Mouse (Mus musculus): ENCODE data around the gene Piwil1.

Gene Piwil1

DNA sequence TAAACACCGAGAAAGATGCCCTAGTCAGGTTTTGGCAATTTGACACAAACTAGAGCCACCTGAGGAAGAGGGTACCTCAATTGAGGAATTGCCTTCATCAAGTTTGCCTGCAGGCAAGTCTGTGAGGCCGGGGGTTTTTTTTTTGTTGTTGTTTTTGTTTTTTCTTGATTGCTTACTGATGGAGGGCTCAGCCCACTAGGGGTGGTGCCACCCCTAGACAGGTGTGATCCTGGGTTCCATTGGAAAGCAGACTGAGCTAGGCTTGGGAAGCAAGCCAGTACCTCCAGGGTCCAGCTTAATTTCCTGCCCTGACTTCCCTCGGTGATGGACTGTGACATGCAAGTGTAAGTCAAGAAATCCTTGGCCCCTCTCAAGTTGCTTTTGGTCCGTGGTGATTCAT lies at the start of gene Piwil1:
TSS of gene Piwil1 (plus strand) at position 301 of the 400 bp plus-strand sequence.
- no peak for DNase-seq

DNA sequence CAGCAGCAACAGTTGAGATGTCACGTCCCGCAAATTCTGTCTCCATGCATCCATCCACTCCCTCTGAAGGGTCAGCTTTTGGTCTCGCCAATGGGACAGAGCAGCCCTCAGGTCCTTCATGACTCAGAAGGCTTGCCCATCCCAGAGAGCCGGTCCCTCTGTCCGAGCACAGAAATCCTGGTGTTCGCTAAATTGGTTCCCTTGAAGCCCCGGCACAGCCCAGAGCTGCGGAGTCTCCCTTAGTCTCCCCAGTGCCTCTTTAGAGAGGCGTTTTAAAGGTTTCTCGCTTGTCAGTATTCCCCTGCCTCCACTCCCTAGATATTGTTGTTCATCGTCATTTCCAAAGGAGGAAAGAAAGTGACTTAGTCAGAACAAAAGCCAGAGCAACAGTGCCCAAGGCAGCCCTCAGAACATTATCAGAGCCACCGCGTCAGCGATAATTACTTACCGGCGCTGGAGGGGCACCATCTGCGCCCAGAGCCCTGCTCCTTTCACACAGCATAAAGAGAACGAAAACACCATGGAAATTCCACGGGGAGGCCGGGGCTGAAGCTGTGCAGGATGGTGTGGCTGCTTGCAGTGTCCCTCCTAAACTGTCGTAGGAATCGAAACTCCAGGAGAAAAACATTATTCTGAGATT lies 45.7 kb upstream of the Piwil1 start:
- DNase-seq, result no peak

DNA sequence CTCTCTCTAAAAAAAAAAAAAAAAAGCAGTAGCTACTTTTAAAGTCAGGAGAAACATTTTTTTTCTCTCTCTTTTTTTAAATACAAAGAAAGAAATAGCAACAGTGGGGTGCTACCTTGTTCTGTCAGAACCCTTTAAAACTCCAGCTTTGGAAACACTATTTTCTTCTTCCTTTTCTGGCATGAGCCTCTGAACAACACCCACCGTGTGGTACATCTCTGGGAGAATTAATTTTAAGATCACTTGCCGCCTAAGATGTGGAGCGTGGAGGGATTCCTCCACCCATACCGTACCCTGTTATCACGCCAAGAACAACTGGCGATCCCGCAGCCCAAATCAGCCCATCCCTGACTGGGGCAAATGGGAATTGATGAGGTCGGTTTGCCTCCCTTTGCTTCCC lies 42.2 kb upstream of the Piwil1 start:
- no peak for DNase-seq

DNA sequence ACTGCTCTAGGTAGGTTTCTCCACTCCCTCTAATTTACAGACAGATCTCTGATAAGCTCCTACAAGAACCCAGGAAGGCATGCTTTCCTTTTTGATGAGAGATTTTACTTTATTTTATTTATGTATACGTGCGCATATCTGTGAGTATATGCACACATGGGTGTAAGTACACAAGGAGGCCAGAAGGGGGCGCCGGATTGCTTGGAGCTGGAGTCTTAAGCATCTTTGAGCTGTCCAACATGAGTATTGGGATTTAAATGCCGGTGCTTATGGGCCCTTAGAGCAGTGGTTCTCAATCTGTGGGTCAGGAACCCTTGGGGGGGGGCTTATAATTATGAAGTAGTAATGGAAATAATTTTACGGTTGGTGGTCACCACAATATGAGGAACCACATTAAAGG lies 39.4 kb upstream of the Piwil1 start:
- DNase-seq, result no peak

DNA sequence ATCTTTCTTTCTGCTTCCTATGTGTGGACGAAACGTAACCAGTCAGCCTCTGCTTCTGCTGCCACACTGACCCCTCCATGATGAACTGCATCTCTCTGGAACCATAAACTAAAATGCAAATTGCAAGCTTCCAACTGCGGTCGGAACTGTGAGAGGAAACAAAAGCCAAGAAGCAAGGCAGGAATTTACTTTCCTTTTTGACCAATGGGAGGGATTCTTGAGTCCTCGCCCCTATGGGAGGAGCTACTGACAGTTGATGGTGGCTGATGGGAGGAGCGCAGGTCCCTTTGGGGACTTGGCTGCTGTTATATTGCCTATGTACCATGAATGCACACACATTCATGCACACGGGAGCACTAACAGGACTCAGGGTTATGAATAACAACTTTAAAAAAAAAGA lies 38.3 kb upstream of the Piwil1 start:
- no peak for DNase-seq

DNA sequence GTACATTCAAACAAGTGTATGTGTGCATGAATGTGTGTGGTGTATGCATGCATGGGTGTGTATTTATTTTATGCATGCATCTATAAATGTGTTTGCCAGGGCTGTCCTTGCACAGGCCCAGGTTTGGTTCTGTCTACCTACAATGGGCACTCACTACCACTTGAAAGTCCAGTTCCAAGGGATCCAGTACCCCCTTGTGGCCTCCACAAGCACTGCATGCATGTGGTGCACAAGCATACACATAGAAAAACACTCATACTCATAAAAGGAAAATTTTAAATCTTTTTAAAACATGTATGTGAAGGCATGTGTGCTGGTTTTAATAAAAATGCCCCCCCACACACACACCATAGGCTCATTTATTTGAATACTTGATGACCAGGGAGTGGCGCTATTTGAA lies 37.3 kb upstream of the Piwil1 start:
- DNase-seq, result no peak

DNA sequence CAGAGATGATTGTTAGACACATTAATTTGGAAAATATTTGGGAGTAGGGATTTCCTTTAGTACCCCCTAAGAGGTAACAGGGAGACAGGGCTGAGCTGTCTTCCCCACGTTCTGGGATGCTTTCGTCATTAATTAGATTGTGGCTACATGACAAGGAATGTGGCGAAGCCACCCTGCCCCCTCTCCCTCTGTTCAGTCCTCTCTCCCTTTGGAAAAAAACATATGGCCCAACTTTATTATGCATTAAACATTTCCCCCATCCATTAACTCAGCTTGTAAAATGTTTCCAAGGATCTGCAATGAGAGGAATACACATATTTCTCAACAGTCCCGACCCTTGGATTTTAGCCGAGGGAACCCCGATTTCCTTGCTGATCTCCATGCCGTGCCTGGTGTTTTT lies 35.0 kb upstream of the Piwil1 start:
- no peak for DNase-seq

DNA sequence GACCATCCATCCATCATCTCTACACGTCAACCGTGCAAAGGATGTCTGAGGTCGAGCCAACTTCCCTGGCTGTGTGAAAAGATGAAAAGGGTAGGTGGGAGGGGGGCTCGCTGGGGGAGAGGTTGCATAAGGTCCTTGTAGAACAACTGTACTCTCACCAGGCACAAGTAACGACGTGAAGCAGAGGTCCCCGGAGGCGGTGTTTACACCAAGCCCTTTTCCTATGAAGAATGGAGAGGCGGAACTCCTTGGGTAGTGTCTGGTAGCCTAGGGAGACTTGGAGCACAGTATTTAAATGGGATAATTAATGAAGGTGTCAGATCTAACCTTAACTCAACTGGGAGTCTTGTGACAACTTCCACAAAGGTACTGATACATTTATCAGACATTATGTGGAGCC lies 28.2 kb upstream of the Piwil1 start:
- no peak for DNase-seq

DNA sequence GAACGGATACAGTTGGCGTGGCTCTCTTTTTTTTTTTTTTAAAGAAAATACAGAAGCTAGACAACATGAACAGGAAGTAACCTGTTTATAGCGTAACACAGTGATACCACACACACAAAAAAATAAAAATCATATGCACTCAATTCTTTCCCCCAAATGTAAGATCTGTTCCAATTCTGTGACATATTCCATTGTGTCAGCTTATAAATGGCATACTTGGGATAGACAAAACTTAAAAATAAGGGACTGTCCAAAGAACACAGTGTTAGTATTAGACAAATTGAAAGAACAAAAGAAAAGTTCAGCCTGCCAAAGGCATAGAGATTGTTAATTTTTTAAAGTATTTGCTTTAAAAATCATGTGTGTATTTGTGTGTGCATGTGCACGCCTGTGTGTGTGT lies 25.0 kb upstream of the Piwil1 start:
- DNase-seq, result no peak

DNA sequence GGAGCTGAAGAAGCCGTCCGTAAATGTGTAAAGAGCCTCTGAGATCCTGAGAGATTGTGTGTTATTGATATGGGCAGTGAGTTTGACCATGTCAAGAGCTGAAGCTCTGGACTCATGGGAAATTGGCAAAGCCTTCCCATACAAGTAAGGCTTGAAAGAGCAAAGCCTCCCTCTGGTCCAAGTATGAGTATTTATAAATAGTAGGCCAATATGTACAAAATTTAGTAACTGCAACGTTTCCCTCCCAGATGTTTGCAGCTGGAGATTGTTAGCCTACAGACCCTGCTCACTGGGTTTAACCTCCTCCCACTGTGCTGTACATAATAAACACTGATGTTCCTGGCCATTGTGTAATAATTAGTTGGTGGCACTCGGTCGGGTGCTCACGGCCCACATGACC lies 24.5 kb upstream of the Piwil1 start:
- no peak for DNase-seq

DNA sequence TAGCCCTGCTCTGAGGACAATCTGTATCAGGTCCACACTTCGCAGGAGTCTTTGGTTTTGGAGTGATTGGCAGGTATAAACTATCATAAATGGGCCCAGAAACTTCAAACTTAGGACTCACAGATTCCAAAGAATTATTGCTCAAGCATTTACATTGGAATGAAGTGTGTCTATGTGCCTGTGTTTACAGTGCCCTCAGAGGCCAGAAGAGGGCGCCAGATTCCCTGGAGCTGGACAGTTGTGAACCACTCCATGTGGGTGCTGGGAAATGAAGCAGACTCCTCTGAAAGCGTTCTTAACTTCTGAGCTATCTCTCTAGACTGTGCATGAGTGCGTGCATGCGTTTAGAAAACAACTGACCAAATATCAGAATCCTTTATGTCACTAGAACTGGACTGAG lies 20.9 kb upstream of the Piwil1 start:
- no peak for DNase-seq

DNA sequence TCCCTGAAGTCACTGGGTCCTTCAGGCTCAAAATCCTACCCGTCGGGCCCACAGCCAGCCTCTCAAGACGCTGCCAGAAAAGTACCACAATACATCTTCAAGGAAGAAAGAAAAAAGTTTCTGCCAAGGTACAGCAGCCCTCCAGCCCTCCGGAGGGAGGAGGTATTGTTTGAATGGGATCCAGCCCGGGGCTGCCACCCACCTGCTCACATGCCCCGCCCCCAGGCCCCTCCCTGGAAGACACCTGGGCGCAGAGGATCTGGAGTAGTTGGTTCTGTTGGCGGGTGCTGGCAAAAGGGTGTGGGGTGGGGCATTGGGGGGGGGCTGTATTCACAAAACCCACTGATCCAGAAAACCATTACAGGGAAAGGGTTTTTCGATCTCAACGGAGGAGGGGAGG lies 18.1 kb upstream of the Piwil1 start:
- DNase-seq, result no peak

DNA sequence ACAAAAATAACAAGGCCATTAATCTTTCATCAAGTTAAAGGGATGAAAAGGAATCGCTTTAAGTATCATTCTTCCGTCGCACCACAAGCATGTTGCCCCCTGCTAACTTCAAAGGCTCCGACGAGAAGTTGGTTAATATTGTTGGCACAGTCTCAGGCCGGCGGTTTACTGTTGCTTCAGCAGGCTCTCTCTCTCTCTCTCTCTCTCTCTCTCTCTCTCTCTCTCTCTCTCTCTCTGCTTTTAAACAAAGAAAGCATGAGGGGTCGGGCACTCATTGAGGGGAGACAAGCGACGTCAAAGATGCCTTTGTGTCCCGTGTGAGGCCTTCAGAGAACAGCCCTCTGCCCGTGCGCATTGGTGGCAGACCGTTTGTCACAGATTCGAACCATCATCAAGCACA lies 17.7 kb upstream of the Piwil1 start:
- DNase-seq, result no peak

DNA sequence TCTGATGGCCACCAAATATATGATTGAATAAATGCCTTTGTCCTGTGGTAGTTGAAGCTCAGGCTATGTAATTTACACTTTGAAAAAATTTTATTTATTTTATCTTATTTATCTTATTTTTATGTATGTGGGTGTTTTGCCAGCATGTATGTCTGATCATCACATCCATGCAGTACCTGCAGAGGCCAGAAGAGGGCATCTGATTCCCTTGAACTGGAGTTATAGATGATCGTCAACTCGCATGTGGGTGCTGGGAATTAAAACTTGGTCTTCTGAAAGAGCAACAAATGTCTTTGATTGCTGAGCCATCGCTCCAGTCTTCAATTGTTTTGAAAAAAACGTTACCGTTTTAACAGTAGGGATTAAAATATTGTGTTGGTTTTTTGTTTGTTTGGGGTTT lies 15.2 kb upstream of the Piwil1 start:
- DNase-seq, result no peak

DNA sequence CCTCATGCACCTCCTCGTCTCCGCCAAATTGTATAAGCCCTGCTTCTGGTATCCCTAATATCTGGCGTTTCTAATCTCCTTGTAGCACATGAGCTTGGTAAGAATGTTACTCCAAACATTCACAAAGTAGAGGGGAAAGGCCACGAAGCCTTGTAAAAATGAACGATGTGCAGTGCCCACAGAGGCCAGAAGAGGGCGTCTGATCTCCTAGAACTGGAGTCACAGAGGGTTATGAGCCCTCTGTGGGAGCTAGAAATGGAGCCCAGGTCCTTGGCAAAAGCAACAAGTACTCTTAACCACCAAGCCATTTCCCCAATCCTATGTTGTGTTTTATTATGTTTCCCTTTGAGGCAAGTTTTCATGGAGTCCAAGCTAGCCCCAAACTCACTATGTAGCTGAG lies 8.2 kb upstream of the Piwil1 start:
- no peak for DNase-seq

DNA sequence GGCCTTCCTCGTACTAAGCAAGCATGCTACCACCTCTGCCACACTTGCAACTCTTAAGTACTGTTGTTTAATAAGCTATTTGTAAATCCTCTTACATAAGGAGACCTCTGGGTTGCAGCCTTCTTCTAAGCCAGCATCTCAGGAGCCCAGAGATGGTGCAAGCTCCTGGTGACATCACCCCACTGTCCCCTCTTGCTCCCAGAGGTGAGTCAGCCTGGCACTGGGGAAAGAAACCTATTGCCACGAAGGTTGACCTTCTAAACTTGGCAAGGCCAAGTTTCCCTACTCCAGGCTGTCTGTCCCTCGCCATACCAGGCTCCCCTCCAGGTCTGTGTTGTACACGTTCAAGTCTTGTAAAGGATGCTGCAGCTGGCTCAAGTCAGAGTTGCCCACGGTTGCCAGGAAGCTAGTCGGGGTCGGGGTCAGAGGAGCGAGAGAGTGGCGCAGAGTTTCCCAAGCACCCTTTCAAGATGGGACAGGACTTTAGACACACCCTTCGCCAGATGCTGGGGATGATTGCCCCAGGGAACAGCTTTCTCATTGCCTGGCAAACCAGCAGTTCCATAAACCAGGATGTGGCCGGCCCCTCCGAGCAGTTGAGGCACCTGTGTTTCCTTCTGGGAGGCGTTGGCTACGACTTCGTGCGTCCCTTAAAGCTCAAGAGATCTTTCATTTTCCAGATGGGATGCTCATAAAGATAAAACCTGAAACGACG lies 7.6 kb upstream of the Piwil1 start:
- DNase-seq, result no peak

DNA sequence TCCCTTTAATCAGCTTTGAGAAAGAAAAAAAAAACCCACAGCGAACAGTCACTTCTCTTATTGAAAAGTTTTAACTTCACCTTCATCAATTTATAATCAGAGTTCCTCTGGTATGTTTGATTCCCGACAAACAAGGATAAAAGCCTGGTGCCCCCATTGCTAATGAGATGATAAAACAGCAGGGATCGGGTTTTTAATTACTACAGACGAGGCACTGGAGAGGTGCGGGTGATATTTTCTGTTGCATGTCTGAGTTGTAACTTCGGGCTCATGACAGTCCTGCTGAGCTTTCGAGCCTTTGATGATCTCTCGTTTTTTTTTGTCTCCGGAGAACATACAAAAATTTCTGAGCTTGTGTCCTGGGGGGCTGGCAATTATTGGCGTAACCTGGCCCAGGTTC lies 5.5 kb upstream of the Piwil1 start:
- DNase-seq, result no peak

DNA sequence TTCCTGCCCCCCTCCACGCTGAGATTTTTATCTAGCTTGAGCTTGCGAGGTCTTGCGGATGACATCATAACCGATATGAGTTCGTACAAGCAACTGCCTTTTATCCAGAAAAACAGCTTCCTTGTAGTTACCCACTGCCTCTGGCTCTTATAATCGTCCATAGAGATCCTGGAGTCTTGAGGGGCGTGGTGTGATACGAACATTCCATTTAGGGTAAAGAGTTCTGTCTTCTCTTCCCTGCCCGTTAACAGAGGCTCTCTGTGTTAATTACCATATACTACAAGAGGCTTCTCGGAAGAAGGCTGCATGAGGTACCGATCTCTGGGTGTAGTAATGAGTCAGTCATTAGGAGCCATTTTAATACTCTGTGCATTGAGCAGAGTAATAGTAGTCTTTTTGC lies 1.6 kb upstream of the Piwil1 start:
- no peak for DNase-seq

DNA sequence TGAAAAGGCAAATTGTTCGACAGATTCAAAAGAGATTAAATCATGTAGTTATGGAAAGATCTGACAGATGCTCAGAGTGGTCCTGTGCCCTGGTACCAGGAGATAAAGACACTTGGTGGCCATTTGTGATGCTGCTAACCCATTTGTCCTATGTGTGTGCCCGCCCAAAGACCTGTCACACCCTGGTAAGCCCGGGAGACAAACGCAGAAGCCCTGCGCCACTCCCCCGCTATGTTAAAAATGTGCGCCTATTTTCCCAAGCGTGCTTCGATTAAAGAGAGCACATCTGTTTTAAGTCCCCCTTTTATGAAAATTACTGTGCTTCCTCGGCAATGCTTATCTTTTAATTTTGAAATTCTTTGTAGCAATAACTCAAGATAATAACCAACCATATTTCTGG lies 1.4 kb downstream of the Piwil1 start:
- DNase-seq, result no peak

DNA sequence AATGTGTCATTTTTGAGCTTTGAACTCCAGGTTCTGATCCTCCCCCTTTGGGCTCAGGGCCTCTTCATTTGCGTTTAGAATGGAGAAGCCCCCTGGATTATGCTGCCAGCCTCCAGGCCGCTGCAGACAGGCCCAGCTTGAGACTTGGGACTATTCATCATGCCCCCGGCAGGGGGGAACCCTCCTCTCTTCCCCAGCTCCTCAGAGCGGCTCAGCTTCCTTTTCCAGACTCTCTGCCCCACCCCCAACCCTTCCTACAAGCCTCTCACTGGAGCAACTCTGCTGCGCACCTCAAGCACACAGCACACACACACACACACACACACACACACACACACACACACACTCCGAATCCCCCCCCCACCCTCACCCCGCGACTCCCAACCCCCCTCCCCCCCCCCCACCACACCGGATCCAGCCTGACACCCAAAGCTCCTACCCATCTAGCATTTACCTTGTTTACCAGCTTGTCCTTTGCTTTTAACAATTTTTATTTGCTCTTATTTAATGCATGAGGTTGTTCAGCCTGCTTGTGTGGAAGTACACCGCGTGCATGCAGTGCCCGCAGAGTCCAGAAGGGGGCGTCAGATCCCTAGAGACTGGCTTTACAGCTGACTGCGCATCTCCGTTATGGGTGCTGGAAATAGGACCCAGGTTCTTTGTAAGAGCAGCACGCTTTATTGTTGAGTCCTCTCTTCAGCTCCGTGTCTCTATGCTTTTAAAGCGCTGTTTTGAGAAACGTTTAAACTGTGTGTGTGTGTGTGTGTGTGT lies 2.0 kb downstream of the Piwil1 start:
- DNase-seq, result no peak

DNA sequence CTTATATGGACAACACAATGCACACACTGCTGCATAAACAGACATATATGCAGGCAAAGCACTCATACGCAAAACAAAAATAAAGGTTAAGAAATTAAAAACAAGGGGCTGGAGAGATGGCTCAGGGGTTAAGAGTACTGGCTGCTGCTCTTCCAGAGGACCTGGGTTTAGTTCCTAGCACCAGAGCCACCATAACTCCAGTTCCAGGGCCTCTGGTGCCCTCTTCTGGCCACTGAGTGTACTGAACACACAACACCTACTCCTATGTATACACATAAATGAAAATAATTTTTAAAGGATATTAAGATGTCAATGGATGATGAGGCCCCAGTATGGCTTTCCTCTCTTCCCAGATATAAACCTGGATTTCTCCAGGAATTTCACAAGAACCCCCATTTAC lies 4.1 kb downstream of the Piwil1 start:
- no peak for DNase-seq

DNA sequence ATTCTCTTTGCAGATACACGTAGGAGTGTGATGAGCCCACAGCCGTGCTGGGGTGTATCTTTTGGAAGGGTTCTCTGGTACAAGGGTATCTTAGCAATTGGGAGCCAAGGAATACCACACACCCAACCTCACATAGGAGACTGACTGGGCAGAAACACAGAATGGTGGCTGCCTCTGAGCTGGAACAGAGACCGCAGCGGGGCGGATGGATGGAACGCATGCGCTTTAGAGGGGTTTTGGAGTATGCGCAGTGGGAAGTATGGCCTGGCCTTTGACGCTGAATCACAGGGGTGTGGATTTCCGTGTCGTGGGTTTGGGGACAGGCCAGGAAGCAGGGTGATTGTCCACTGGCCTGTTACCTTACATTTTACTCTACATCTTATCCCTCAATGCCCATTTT lies 4.9 kb downstream of the Piwil1 start:
- no peak for DNase-seq

DNA sequence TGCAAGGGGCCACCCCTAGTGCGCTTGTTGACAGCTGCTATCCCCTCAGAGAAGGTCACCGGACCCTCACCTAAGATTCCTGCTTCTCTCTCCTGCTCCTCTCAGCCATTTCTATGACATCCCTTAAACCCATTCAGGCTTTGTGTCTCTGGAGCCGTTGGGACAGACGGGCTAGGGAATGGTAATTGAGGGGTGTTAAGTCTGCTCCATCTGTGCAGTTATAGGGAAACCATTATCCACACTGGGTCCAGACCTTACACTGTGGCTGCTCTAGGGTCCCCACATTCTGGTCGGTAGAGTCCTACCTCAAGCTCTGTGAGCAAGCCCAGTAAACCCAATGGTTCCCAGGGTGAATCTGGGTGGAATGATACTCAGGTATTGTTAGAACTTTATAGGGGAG lies 6.6 kb downstream of the Piwil1 start:
- no peak for DNase-seq

DNA sequence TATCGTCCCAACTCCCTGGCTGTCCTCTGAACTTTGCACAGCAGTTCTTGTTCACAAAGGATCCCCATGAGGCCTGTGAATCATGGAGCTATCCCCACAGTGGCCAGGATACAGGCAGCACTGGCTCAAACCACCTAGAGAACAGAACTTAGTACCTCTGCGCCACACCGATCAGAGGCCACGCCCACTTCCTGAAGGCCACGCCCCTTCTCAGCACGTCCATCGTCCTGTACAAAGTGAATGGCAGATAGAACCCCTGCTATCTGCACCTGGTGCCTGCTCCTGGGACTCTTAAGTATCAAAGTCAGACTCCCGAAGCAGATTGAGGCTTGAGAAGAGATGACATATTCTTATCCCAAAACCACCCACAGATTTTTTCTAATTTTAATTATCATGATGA lies 8.3 kb downstream of the Piwil1 start:
- DNase-seq, result no peak
